Mouse (Mus musculus): ENCODE data around the gene Slc9a3r1. TPM values are rescaled to one million over a fixed set of nuclear protein-coding genes. Genes with fewer than 3 reads are reported as not detected.

The Slc9a3r1 gene
- polyA plus RNA-seq, 1 experiment from 2014 or later: 46.6 TPM

Other genes starting within 250 kb of the Slc9a3r1 start
- gene Cd300lb, start 229.0 kb upstream of the Slc9a3r1 start, polyA plus RNA-seq (2014; fragmentation: Nextera tagmentation; extraction: Ambion mirVana): 0.21 TPM in 1 of 2 replicates, not detected in the other
- gene Cd300c, start 194.2 kb upstream of the Slc9a3r1 start, polyA plus RNA-seq (2014; fragmentation: Nextera tagmentation; extraction: Ambion mirVana): not detected in 2 replicates
- gene Cd300ld, start 173.4 kb upstream of the Slc9a3r1 start, polyA plus RNA-seq (2014; fragmentation: Nextera tagmentation; extraction: Ambion mirVana): 0.08 TPM in 1 of 2 replicates, not detected in the other
- 0.84 and 1.2 TPM in 2 replicates for gene Cd300c2, start 161.5 kb upstream of the Slc9a3r1 start, polyA plus RNA-seq (2014; fragmentation: Nextera tagmentation; extraction: Ambion mirVana)
- gene Cd300ld2, start 147.1 kb upstream of the Slc9a3r1 start, polyA plus RNA-seq (2014; fragmentation: Nextera tagmentation; extraction: Ambion mirVana): not detected in 2 replicates
- not detected in 2 replicates for gene Cd300ld4, start 136.3 kb upstream of the Slc9a3r1 start, polyA plus RNA-seq (2014; fragmentation: Nextera tagmentation; extraction: Ambion mirVana)
- gene Cd300ld5, start 125.6 kb upstream of the Slc9a3r1 start, polyA plus RNA-seq (2014; fragmentation: Nextera tagmentation; extraction: Ambion mirVana): not detected in 2 replicates
- gene Cd300ld3, start 114.9 kb upstream of the Slc9a3r1 start, polyA plus RNA-seq (2014; fragmentation: Nextera tagmentation; extraction: Ambion mirVana): not detected in 2 replicates
- gene Cd300e, start 101.2 kb upstream of the Slc9a3r1 start, polyA plus RNA-seq (2014; fragmentation: Nextera tagmentation; extraction: Ambion mirVana): not detected in 2 replicates
- gene Rab37, start 71.9 kb upstream of the Slc9a3r1 start, polyA plus RNA-seq (2014; fragmentation: Nextera tagmentation; extraction: Ambion mirVana): 0.26 and 0.83 TPM in 2 replicates
- gene Cd300lf, start 29.3 kb upstream of the Slc9a3r1 start, polyA plus RNA-seq (2014; fragmentation: Nextera tagmentation; extraction: Ambion mirVana): not detected in 2 replicates
- 10.9 and 14.9 TPM in 2 replicates for gene Tmem104, start 24.1 kb downstream of the Slc9a3r1 start, polyA plus RNA-seq (2014; fragmentation: Nextera tagmentation; extraction: Ambion mirVana)
- gene Nat9, start 24.5 kb downstream of the Slc9a3r1 start, polyA plus RNA-seq (2014; fragmentation: Nextera tagmentation; extraction: Ambion mirVana): 17.4 and 21.2 TPM in 2 replicates
- 0.12 and 0.49 TPM in 2 replicates for gene Grin2c, start 103.9 kb downstream of the Slc9a3r1 start, polyA plus RNA-seq (2014; fragmentation: Nextera tagmentation; extraction: Ambion mirVana)
- gene Fdxr, start 113.7 kb downstream of the Slc9a3r1 start, polyA plus RNA-seq (2014; fragmentation: Nextera tagmentation; extraction: Ambion mirVana): 15.0 and 15.9 TPM in 2 replicates
- gene Fads6, start 134.3 kb downstream of the Slc9a3r1 start, polyA plus RNA-seq (2014; fragmentation: Nextera tagmentation; extraction: Ambion mirVana): 0.72 and 1.4 TPM in 2 replicates
- gene Otop2, start 143.8 kb downstream of the Slc9a3r1 start, polyA plus RNA-seq (2014; fragmentation: Nextera tagmentation; extraction: Ambion mirVana): not detected in 2 replicates
- gene Ush1g, start 158.7 kb downstream of the Slc9a3r1 start, polyA plus RNA-seq (2014; fragmentation: Nextera tagmentation; extraction: Ambion mirVana): 0.08 and 0.16 TPM in 2 replicates
- 0.54 and 1.4 TPM in 2 replicates for gene Otop3, start 171.4 kb downstream of the Slc9a3r1 start, polyA plus RNA-seq (2014; fragmentation: Nextera tagmentation; extraction: Ambion mirVana)
- gene Hid1, start 204.4 kb downstream of the Slc9a3r1 start, polyA plus RNA-seq (2014; fragmentation: Nextera tagmentation; extraction: Ambion mirVana): 43.3 and 52.6 TPM in 2 replicates
- 27.1 and 29.5 TPM in 2 replicates for gene Cdr2l, start 218.6 kb downstream of the Slc9a3r1 start, polyA plus RNA-seq (2014; fragmentation: Nextera tagmentation; extraction: Ambion mirVana)
- gene Mrpl58, start 240.4 kb downstream of the Slc9a3r1 start, polyA plus RNA-seq (2014; fragmentation: Nextera tagmentation; extraction: Ambion mirVana): 222 and 223 TPM in 2 replicates

All from midbrain, embryonic 14.5 days (tissue).